Mouse (Mus musculus) lung, postnatal 0 days (tissue): ENCODE measurements at regions not wholly inside any gene's neighbourhood (a gene's known extent, or its start where the extent isn't known, plus 50 kb on each side); places are given as distances from the start of the nearest gene placed in this dataset.

Source experiments
- ATAC-seq: fragments of 200-750 bp; cut with Nextera tagmentation; 2 replicates; pipeline ENCODE4 v1.8.0; 2017; ENCODE audit warnings: moderate library complexity
- DNase-seq: peaks from one replicate; pipeline ENCODE4 v3.0.0-alpha.2; 2016; ENCODE audit warnings: low spot score
- H3K27ac ChIP-seq: fragments of 300-500 bp; sonication (generic); 2 replicates; pipeline ENCODE4 v1.5.1; 2014; ENCODE audit warnings: antibody characterized with exemption, mild to moderate bottlenecking, low read length, mixed read lengths
- H3K27me3 ChIP-seq: fragments of 300-500 bp; sonication (generic); replicated peaks from 2 replicates; pipeline ENCODE4 v1.6.1; 2014; ENCODE audit warnings: low read length, mixed read lengths; ENCODE audit not compliant: insufficient read depth
- H3K36me3 ChIP-seq: fragments of 300-500 bp; sonication (generic); 2 replicates; pipeline ENCODE4 v1.6.1; 2014; ENCODE audit warnings: low read length, mixed read lengths; ENCODE audit not compliant: insufficient read depth
- H3K4me1 ChIP-seq: fragments of 300-500 bp; sonication (generic); 2 replicates; pipeline ENCODE4 v1.6.1; 2014; ENCODE audit warnings: antibody characterized with exemption, low read depth, low read length, mixed read lengths; ENCODE audit not compliant: insufficient read depth
- H3K4me2 ChIP-seq: fragments of 300-500 bp; sonication (generic); replicated peaks from 2 replicates; pipeline ENCODE4 v1.6.1; 2014; ENCODE audit warnings: low read depth, mild to moderate bottlenecking, low read length, moderate library complexity, mixed read lengths
- H3K4me3 ChIP-seq: fragments of 300-500 bp; sonication (generic); 2 replicates; pipeline ENCODE4 v1.5.1; 2014; ENCODE audit warnings: low read depth, low read length
- H3K9ac ChIP-seq: fragments of 300-500 bp; sonication (generic); replicated peaks from 2 replicates; pipeline ENCODE4 v1.6.1; 2014; ENCODE audit warnings: low read depth, mild to moderate bottlenecking
- H3K9me3 ChIP-seq: fragments of 300-500 bp; sonication (generic); 2 replicates; pipeline ENCODE4 v1.6.1; 2016; ENCODE audit warnings: low read length, mixed read lengths
- CTCF ChIP-seq: IDR thresholded peaks from 2 replicates; pipeline ENCODE4 v1.5.1; 2016; ENCODE audit warnings: antibody characterized with exemption, mild to moderate bottlenecking
- EP300 ChIP-seq: IDR thresholded peaks from 2 replicates; pipeline ENCODE4 v1.6.1; 2016; ENCODE audit warnings: antibody characterized with exemption, mild to moderate bottlenecking, control low read depth
- WGBS: fragments of 180-500 bp; shearing (Covaris S2); extraction: QIAGEN DNeasy Blood & Tissue Kit; methylation state at CpG from one replicate; pipeline ENCODE4 v1.1.7; 2014; 5-methylcytosine and 5-hydroxymethylcytosine counted together

DNA sequence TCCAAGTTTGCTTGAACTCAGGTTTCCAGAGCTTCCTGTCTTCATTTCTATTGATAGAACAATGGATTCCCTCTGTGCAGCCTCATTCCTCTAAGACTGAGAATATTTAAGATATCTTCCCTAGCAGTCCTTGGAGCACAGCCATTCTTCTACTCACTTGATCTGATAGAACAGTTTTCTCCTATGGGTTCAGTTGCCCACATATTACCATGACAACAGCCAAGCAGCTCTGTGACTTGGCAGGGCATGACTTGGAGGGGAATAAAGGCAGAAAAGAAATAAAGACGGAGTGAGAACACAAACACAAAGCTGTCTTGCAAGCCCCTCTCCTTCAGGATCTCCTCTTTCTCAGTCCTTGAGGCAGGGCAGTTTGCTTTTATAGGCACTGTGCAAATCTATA lies 87.6 kb upstream of the Tom1l1 start:
- no peak for TF ChIP-seq CTCF
- no peak for TF ChIP-seq EP300
- 54% methylated on average over 1 of the region's 1 CpGs for WGBS
- Histone ChIP-seq H3K27ac (no peak overlapping the region), H3K36me3 (no peaks in the 10 kb centered on the region), H3K9ac (no peak overlapping the region), H3K4me3 (no peak overlapping the region), H3K4me2 (no peak overlapping the region), H3K4me1 (no peaks in the 10 kb centered on the region), H3K9me3 (no peaks in the 10 kb centered on the region), H3K27me3 (no peaks in the 10 kb centered on the region)
- ATAC-seq = no peak
- DNase-seq = no peak

DNA sequence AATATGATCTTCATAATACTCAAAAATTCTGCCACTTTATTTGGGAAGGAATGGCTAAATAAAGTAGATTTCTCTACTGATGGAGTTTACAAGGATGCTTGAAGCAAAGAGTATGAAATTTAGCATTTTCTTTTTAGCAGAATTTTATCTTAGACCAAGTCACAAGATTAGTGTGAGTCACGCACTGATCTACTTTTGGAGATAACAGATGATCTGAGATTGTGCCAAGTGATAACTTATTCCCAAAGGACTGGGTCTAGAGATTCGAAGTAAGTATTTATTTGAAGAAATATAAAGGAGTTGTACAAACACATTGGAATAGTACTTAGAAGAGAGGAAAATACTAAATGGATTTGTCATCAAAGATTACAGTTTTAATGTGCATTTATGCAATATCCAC lies 67.8 kb upstream of the Tom1l1 start:
- H3K27me3 ChIP-seq = no peaks in the 10 kb centered on the region
- TF ChIP-seq EP300 (no peak), CTCF (no peak)
- no peak overlapping the region for H3K4me2 ChIP-seq
- no peak overlapping the region for H3K9ac ChIP-seq
- H3K9me3 ChIP-seq = no peaks in the 10 kb centered on the region
- no peak overlapping the region for H3K4me3 ChIP-seq
- H3K36me3 ChIP-seq = no peaks in the 10 kb centered on the region
- no peak for DNase-seq
- no peak for ATAC-seq
- H3K4me1 ChIP-seq = no peaks in the 10 kb centered on the region
- no peak overlapping the region for H3K27ac ChIP-seq
- WGBS = 74% methylated on average over 2 of the region's 2 CpGs

- Histone ChIP-seq H3K27me3 (no peaks in the 10 kb centered on the region), H3K9ac (no peak overlapping the region), H3K4me2 (no peak overlapping the region), H3K4me1 (no peaks in the 10 kb centered on the region), H3K4me3 (no peak overlapping the region), H3K27ac (no peak overlapping the region), H3K36me3 (no peaks in the 10 kb centered on the region), H3K9me3 (no peaks in the 10 kb centered on the region)
- DNase-seq = no peak
- 54% methylated on average over 3 of the region's 3 CpGs for WGBS
- TF ChIP-seq CTCF = no peak
- TF ChIP-seq EP300 = no peak
- no peak for ATAC-seq
Measured at GRCm38 (mm10) chr11:90748448-90748847, 60.3 kb upstream of the Tom1l1 start.

- Histone ChIP-seq H3K4me3 (no peak overlapping the region), H3K9ac (no peak overlapping the region), H3K4me1 (no peaks in the 10 kb centered on the region), H3K4me2 (no peak overlapping the region), H3K27me3 (no peaks in the 10 kb centered on the region), H3K27ac (no peak overlapping the region), H3K9me3 (no peaks in the 10 kb centered on the region), H3K36me3 (no peaks in the 10 kb centered on the region)
- ATAC-seq (no peak), DNase-seq (no peak)
- 73% methylated on average over 10 of the region's 10 CpGs for WGBS
- TF ChIP-seq CTCF = no peak
- TF ChIP-seq EP300 = no peak
Measured at GRCm38 (mm10) chr11:90741952-90742617, 53.9 kb upstream of the Tom1l1 start.

DNA sequence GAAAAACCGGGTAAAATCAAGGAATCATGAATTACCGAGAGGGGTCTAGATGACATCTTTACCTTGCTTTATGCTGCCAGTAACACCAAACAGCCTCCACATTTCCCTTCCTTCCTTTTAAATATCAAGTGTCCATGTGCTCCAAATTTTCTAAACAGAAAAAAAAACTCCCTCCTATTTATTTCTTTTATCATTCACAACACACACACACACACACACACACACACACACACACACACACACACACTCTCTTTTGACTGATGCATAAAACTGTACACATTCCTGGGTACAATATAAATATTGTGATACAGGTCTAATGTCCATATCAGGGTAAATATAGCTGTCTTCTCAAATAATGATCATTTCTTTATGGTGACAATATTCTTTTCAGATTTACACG lies 51.3 kb upstream of the Tom1l1 start:
- no peaks in the 10 kb centered on the region for H3K36me3 ChIP-seq
- TF ChIP-seq CTCF (no peak), EP300 (no peak)
- 77% methylated on average over 3 of the region's 3 CpGs for WGBS

GRCm38 (mm10) chr11:90738741-90739140 lies 50.6 kb upstream of the Tom1l1 start:
- 65% methylated on average over 2 of the region's 2 CpGs for WGBS
- Histone ChIP-seq H3K27ac (no peak overlapping the region), H3K36me3 (no peaks in the 10 kb centered on the region), H3K9me3 (no peaks in the 10 kb centered on the region), H3K4me1 (no peaks in the 10 kb centered on the region), H3K4me3 (no peak overlapping the region), H3K27me3 (no peaks in the 10 kb centered on the region), H3K4me2 (no peak overlapping the region), H3K9ac (no peak overlapping the region)
- TF ChIP-seq EP300 (no peak), CTCF (no peak)
- ATAC-seq (no peak), DNase-seq (no peak)

More for the DNA sequence above, 51.3 kb upstream of the Tom1l1 start:
- Histone ChIP-seq H3K4me1 (no peaks in the 10 kb centered on the region), H3K27ac (no peak overlapping the region), H3K4me2 (no peak overlapping the region), H3K27me3 (no peaks in the 10 kb centered on the region), H3K4me3 (no peak overlapping the region), H3K9me3 (no peaks in the 10 kb centered on the region), H3K9ac (no peak overlapping the region)
- ATAC-seq (no peak), DNase-seq (no peak)
